Mouse (Mus musculus) liver, embryonic 14.5 days (tissue): ENCODE results near the gene Rbms3.

Experiments used
- CTCF ChIP-seq: IDR thresholded peaks from 2 replicates; pipeline ENCODE4 v1.5.1; 2016; ENCODE audit warnings: antibody characterized with exemption, low read depth, control low read depth
- EP300 ChIP-seq: IDR thresholded peaks from 2 replicates; pipeline ENCODE4 v1.6.1; 2016; ENCODE audit warnings: antibody characterized with exemption, low read depth

GRCm38 (mm10) chr9:116940693-116941092 lies 689.0 kb downstream of the Rbms3 start:
- no peak for TF ChIP-seq CTCF
- TF ChIP-seq EP300: no peak
